Mouse (Mus musculus): ENCODE results near the gene Mob1b.

Mob1b gene

GRCm38 (mm10) chr5:88720116-88721002 is at the start of gene Mob1b:
Gene Mob1b, plus strand, starts transcription at chr5:88720855.
- peak; percentile 64; the same call in 1 of the 2 replicates for TF ChIP-seq GATA4 (IDR thresholded peaks at IDR 0.05; ENCODE audit: insufficient replicate concordance, low read length)

GRCm38 (mm10) chr5:88674703-88675442 is 45.8 kb upstream of the Mob1b start:
- TF ChIP-seq GATA4 (IDR thresholded peaks at IDR 0.05; ENCODE audit: insufficient replicate concordance, low read length): no peak

- no peak; the same call in 1 of the 2 replicates for TF ChIP-seq GATA4 (IDR thresholded peaks at IDR 0.05; ENCODE audit: insufficient replicate concordance, low read length)
These were observed 44.9 kb upstream of the Mob1b start, which contains the start of gene Grsf1 for GRCm38 (mm10) chr5:88675443-88676387. Gene Grsf1, minus strand, starts transcription at chr5:88676171.

GRCm38 (mm10) chr5:88678929-88679328 is 41.7 kb upstream of the Mob1b start:
- TF ChIP-seq GATA4 (IDR thresholded peaks at IDR 0.05; ENCODE audit: insufficient replicate concordance, low read length): no peak

GRCm38 (mm10) chr5:88679341-88679740 is 41.3 kb upstream of the Mob1b start:
- no peak for TF ChIP-seq GATA4 (IDR thresholded peaks at IDR 0.05; ENCODE audit: insufficient replicate concordance, low read length)

GRCm38 (mm10) chr5:88680567-88680966 is 40.1 kb upstream of the Mob1b start:
- TF ChIP-seq GATA4 (IDR thresholded peaks at IDR 0.05; ENCODE audit: insufficient replicate concordance, low read length): no peak

GRCm38 (mm10) chr5:88683706-88684105 is 36.9 kb upstream of the Mob1b start:
- TF ChIP-seq GATA4 (IDR thresholded peaks at IDR 0.05; ENCODE audit: insufficient replicate concordance, low read length): no peak

GRCm38 (mm10) chr5:88684226-88684625 is 36.4 kb upstream of the Mob1b start:
- TF ChIP-seq GATA4 (IDR thresholded peaks at IDR 0.05; ENCODE audit: insufficient replicate concordance, low read length): no peak

- no peak for TF ChIP-seq GATA4 (IDR thresholded peaks at IDR 0.05; ENCODE audit: insufficient replicate concordance, low read length)
These were observed 35.3 kb upstream of the Mob1b start for GRCm38 (mm10) chr5:88685306-88685705.

GRCm38 (mm10) chr5:88685745-88686299 is 34.8 kb upstream of the Mob1b start:
- no peak for TF ChIP-seq GATA4 (IDR thresholded peaks at IDR 0.05; ENCODE audit: insufficient replicate concordance, low read length)

GRCm38 (mm10) chr5:88687996-88688406 is 32.7 kb upstream of the Mob1b start:
- TF ChIP-seq GATA4 (IDR thresholded peaks at IDR 0.05; ENCODE audit: insufficient replicate concordance, low read length): no peak

GRCm38 (mm10) chr5:88688583-88689187 is 32.0 kb upstream of the Mob1b start:
- no peak for TF ChIP-seq GATA4 (IDR thresholded peaks at IDR 0.05; ENCODE audit: insufficient replicate concordance, low read length)

- TF ChIP-seq GATA4 (IDR thresholded peaks at IDR 0.05; ENCODE audit: insufficient replicate concordance, low read length): no peak
These were observed 31.2 kb upstream of the Mob1b start for GRCm38 (mm10) chr5:88689279-88689938.
